1 mouse cellular context compared by ENCODE assay signal in the genomic region with DNA sequence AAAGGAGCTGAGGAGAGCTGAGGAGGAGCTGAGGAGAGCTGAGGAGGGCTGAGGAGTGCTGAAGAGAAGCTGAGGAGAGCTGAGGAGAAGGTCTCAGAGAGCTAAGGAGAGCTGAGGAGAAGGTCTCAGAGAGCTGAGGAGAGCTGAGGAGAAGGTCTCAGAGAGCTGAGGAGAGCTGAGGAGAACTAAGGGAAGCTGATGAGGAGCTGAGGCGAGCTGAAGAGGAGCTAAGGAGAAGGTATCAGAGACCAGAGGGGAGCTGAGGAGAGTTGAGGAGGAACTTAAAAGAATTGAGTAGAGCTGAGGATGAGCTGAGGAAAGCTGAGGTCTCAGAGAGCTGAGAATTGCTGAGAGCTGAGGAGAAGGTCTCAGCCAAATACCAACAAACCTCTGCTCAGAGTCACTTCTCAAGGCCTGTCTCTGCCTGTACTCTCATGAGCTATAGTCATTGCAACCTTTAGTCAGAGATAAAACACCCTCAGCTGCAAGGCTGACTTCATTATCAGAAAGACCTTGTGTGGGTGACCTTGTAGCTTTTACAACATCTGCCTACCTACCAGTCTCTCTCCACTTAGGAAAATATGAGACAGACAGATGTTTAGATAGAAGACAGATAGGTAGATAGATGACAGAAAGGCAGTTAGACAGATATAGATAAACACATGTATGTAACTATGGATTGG.
A peak's percentile ranks its signal among the peaks of the same experiment; 100 is the strongest.
TF ChIP-seq lines count a peak whose summit lies in the region.

No protein-coding gene starts in this region.

TF ChIP-seq in MEL, 35 proteins besides CTCF, POLR2A, EP300 and RAD21 (continued from another document):
- TF ChIP-seq MEF2A (IDR thresholded peaks at IDR 0.05; ENCODE audit: extremely low read depth, insufficient replicate concordance, low read depth, low read length, poor library complexity, severe bottlenecking) (no peak), MAZ (IDR thresholded peaks at IDR 0.05; ENCODE audit: low read depth, low read length) (no peak), SIN3A (IDR thresholded peaks at IDR 0.05; ENCODE audit: low read length) (no peak), JUND (IDR thresholded peaks at IDR 0.05; ENCODE audit: low read depth, low read length) (no peak), TCF12 (IDR thresholded peaks at IDR 0.05; ENCODE audit: low read depth, low read length) (peak; percentile 33; the same call in 1 of the 2 replicates), MAFK (IDR thresholded peaks at IDR 0.05; ENCODE audit: borderline replicate concordance, low read depth, low read length) (no peak), ZKSCAN1 (IDR thresholded peaks at IDR 0.05; ENCODE audit: low read depth, low read length) (no peak)
